Mouse (Mus musculus) mammary gland, adult 2 months (tissue): ENCODE data around the gene Ino80. TPM values are rescaled to one million over a fixed set of nuclear protein-coding genes. Genes with fewer than 3 reads are reported as not detected.

ENCODE experiments used
- polyA plus RNA-seq: library from polyadenylated mRNA; depleted of rRNA; stranded (reverse); fragments of >200 nt; gene quantifications from 2 replicates; pipeline ENCODE4 v1.2.3, GENCODE M21; 2012; ENCODE audit warnings: low replicate concordance; rRNA removed

Gene Ino80
- 7.6 and 9.3 TPM in 2 replicates for polyA plus RNA-seq

GRCm38 (mm10) chr2:119477571-119478396, at the start of gene Ino80:
Ino80 (minus strand) TSS chr2:119477687.

DNA sequence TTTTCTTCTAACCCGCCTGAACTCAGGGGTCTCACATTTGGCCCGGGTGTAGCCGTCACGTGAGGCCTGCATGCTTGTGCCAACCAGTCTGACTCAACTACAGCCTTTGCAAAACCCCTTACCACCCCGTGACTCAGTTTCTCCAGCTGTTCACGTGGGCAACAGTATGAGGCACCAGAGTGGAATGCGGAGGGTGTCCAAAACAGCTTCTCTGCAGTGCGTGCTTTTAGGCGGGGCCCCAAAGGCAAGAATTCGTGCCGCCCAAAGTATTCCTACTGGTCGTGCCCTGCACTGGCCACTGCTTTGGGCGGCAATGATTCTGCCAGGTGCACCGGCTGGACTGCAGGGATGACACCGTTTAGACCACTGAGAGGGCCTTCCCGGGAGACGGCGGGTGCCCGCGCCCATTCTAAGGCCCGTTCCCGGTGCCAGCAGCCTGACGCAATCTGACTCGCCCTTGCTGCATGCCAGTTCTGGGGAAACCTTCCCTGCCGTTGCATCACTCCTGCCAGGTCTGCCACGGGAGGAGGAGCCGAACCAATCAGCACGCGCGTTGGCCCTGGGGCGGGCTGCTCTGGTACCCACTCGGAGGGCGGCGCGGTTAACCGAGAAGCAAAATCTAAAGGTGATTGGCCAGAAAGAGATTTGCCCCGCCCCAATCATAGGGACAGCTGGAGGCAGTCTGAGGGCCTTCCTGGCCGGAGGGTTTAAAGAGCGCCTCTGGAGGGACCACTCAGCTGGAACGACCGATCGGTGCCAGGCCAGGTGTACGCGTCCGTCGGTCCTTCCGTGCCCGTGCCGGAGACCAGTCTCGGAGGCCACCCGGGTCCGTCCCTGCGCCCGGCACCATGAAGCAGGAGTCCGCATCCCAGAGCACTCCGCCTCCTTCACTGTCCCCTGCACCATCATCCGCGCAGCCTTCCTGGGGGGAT, 126.7 kb downstream of the Ino80 start, which contains the start of gene Chac1:
TSS of gene Chac1 (plus strand) at position 675 of the 932 bp plus-strand sequence.

DNA sequence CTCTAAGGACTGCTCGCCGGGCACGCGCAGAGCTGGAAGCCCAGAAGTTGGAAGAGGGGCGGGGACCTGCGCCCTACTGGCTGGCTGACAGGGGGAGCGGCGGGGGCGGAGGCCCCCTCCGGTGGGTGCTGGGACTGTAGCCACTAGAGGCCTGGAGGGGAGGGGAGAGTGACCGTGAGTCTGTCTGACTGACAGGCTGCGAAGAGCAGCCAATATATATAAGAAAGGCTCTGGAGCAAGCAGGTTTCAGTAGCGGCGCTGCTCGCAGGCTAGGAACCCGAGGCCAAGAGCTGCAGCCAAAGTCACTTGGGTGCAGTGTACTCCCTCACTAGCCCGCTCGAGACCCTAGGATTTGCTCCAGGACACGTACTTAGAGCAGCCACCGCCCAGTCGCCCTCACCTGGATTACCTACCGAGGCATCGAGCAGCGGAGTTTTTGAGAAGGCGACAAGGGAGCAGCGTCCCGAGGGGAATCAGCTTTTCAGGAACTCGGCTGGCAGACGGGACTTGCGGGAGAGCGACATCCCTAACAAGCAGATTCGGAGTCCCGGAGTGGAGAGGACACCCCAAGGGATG, 151.8 kb downstream of the Ino80 start, which contains the start of gene Dll4:
TSS of gene Dll4 (plus strand) at position 217 of the 576 bp plus-strand sequence.

Other genes with a start within 250 kb of the Ino80 start
- gene Ppp1r14d, start 247.8 kb downstream of the Ino80 start, polyA plus RNA-seq = 0.18 TPM in 1 of 2 replicates, not detected in the other
- gene Spint1, start 240.3 kb downstream of the Ino80 start, polyA plus RNA-seq = 21.6 and 23.1 TPM in 2 replicates
- gene Rhov, start 206.4 kb downstream of the Ino80 start, polyA plus RNA-seq = 3.0 and 5.0 TPM in 2 replicates
- 20.5 and 30.9 TPM in 2 replicates for gene Vps18, start 188.9 kb downstream of the Ino80 start, polyA plus RNA-seq
- 17.0 and 24.0 TPM in 2 replicates for gene Dll4, start 151.9 kb downstream of the Ino80 start, polyA plus RNA-seq
- gene Chac1, start 126.5 kb downstream of the Ino80 start, polyA plus RNA-seq = 8.4 and 31.1 TPM in 2 replicates
- 0.80 and 1.7 TPM in 2 replicates for gene Exd1, start 69.9 kb upstream of the Ino80 start, polyA plus RNA-seq
- gene Chp1, start 70.0 kb upstream of the Ino80 start, polyA plus RNA-seq = 154 and 378 TPM in 2 replicates
- 0.36 and 0.55 TPM in 2 replicates for gene Nusap1, start 140.6 kb upstream of the Ino80 start, polyA plus RNA-seq
- 1.3 and 2.0 TPM in 2 replicates for gene Oip5, start 140.8 kb upstream of the Ino80 start, polyA plus RNA-seq
- gene Ndufaf1, start 185.1 kb upstream of the Ino80 start, polyA plus RNA-seq = 2.7 and 7.4 TPM in 2 replicates
- gene Rtf1, start 197.4 kb upstream of the Ino80 start, polyA plus RNA-seq = 7.4 and 9.9 TPM in 2 replicates